Mouse (Mus musculus): ENCODE results near the gene Lsm14a.

DNA sequence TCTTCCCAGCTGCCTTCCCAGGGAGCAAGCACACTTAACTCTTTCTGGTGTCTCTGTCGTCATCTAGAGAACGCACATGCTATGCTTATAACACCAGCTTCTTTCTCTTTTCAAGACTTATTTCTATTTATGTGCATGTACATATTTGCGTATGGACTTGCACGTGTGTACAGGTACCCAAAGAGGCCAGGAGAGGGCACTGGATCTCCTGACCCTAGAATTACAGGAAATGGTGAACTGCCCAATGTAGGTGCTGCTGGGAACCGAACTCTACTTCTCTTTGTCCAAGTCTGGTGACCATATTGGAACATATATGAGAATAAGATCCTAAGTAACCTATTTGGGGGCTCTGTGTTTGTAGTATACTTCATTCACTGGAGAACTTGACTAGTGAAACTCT lies 1.5 kb upstream of the Lsm14a start:
- TF ChIP-seq CTCF (IDR thresholded peaks at IDR 0.05; ENCODE audit: low read depth) (peak; percentile 13), EP300 (IDR thresholded peaks at IDR 0.05; ENCODE audit: low read depth) (no peak)

All from liver, postnatal 0 days (tissue).